Mouse (Mus musculus): ENCODE measurements around the gene 5730409E04Rik.

GRCm38 (mm10) chr4:126576281-126576680 lies 33.3 kb upstream of the 5730409E04Rik start:
- TF ChIP-seq CTCF (conservative IDR thresholded peaks at IDR 0.05 in 1 of 2, IDR thresholded peaks at IDR 0.05 in 1 of 2; ENCODE audit: low read depth in 2 of 2, low read length in 2 of 2) (no peak), MEF2A (IDR thresholded peaks at IDR 0.05; ENCODE audit: borderline replicate concordance, low read depth, low read length) (no peak), ZNF384 (IDR thresholded peaks at IDR 0.05; ENCODE audit: low read depth, low read length) (no peak), EP300 (IDR thresholded peaks at IDR 0.05; ENCODE audit: low read length) (no peak), E2F4 (IDR thresholded peaks at IDR 0.05; ENCODE audit: insufficient replicate concordance, low read depth, low read length) (no peak)
